Mouse (Mus musculus): ENCODE measurements at regions not wholly inside any gene's neighbourhood (a gene's known extent, or its start where the extent isn't known, plus 50 kb on each side); places are given as distances from the start of the nearest gene placed in this dataset.

GRCm38 (mm10) chr6:14298167-14298566 lies 426.8 kb upstream of the 2610001J05Rik start:
- no peak for DNase-seq
- intact Hi-C loops (cut with DNase I; ENCODE audit: low total_unique reads), result no loop called here

GRCm38 (mm10) chr6:14297428-14297827 lies 426.1 kb upstream of the 2610001J05Rik start:
- intact Hi-C loops (cut with DNase I; ENCODE audit: low total_unique reads), result no loop called here
- no peak for DNase-seq

- intact Hi-C loops (cut with DNase I; ENCODE audit: low total_unique reads), result no loop called here
- DNase-seq, result no peak
These were observed 419.5 kb upstream of the 2610001J05Rik start for GRCm38 (mm10) chr6:14290843-14291242.

- no peak for DNase-seq
- intact Hi-C loops (cut with DNase I; ENCODE audit: low total_unique reads), result no loop called here
These were observed 410.2 kb upstream of the 2610001J05Rik start for GRCm38 (mm10) chr6:14281476-14281875.

GRCm38 (mm10) chr6:14261941-14262340 lies 390.6 kb upstream of the 2610001J05Rik start:
- no peak for DNase-seq
- intact Hi-C loops (cut with DNase I; ENCODE audit: low total_unique reads), result no loop called here

GRCm38 (mm10) chr6:14240331-14240730 lies 369.0 kb upstream of the 2610001J05Rik start:
- intact Hi-C loops (cut with DNase I; ENCODE audit: low total_unique reads), result no loop called here
- no peak for DNase-seq

GRCm38 (mm10) chr6:14239151-14239550 lies 367.8 kb upstream of the 2610001J05Rik start:
- DNase-seq, result no peak
- intact Hi-C loops (cut with DNase I; ENCODE audit: low total_unique reads), result no loop called here

- intact Hi-C loops (cut with DNase I; ENCODE audit: low total_unique reads), result no loop called here
- DNase-seq, result no peak
These were observed 359.5 kb upstream of the 2610001J05Rik start for GRCm38 (mm10) chr6:14230823-14231222.

GRCm38 (mm10) chr6:14207509-14207908 lies 336.2 kb upstream of the 2610001J05Rik start:
- intact Hi-C loops (cut with DNase I; ENCODE audit: low total_unique reads), result no loop called here
- peak; percentile 10 for DNase-seq

GRCm38 (mm10) chr6:14197107-14197506 lies 325.8 kb upstream of the 2610001J05Rik start:
- intact Hi-C loops (cut with DNase I; ENCODE audit: low total_unique reads), result no loop called here
- DNase-seq, result no peak

GRCm38 (mm10) chr6:14195351-14195750 lies 324.0 kb upstream of the 2610001J05Rik start:
- intact Hi-C loops (cut with DNase I; ENCODE audit: low total_unique reads), result no loop called here

GRCm38 (mm10) chr6:14191387-14192023 lies 320.2 kb upstream of the 2610001J05Rik start:
- no peak for DNase-seq
- intact Hi-C loops (cut with DNase I; ENCODE audit: low total_unique reads), result no loop called here

More at GRCm38 (mm10) chr6:14195351-14195750, 324.0 kb upstream of the 2610001J05Rik start:
- no peak for DNase-seq

- intact Hi-C loops (cut with DNase I; ENCODE audit: low total_unique reads), result no loop called here
- no peak for DNase-seq
These were observed 314.7 kb upstream of the 2610001J05Rik start for GRCm38 (mm10) chr6:14185921-14186420.

- intact Hi-C loops (cut with DNase I; ENCODE audit: low total_unique reads), result no loop called here
- DNase-seq, result no peak
These were observed 276.1 kb upstream of the 2610001J05Rik start for GRCm38 (mm10) chr6:14147370-14147769.

- intact Hi-C loops (cut with DNase I; ENCODE audit: low total_unique reads), result no loop called here
- DNase-seq, result no peak
These were observed 275.1 kb upstream of the 2610001J05Rik start for GRCm38 (mm10) chr6:14146394-14146793.

- intact Hi-C loops (cut with DNase I; ENCODE audit: low total_unique reads), result no loop called here
These were observed 270.9 kb upstream of the 2610001J05Rik start for GRCm38 (mm10) chr6:14142107-14142751.

GRCm38 (mm10) chr6:14130392-14131144 lies 259.2 kb upstream of the 2610001J05Rik start:
- no peak for DNase-seq
- intact Hi-C loops (cut with DNase I; ENCODE audit: low total_unique reads), result no loop called here

More at GRCm38 (mm10) chr6:14142107-14142751, 270.9 kb upstream of the 2610001J05Rik start:
- DNase-seq, result no peak

GRCm38 (mm10) chr6:14129394-14129793 lies 258.1 kb upstream of the 2610001J05Rik start:
- no peak for DNase-seq
- intact Hi-C loops (cut with DNase I; ENCODE audit: low total_unique reads), result no loop called here

- intact Hi-C loops (cut with DNase I; ENCODE audit: low total_unique reads), result no loop called here
- DNase-seq, result no peak
These were observed 251.0 kb upstream of the 2610001J05Rik start for GRCm38 (mm10) chr6:14122311-14122710.

- intact Hi-C loops (cut with DNase I; ENCODE audit: low total_unique reads), result no loop called here
- DNase-seq, result no peak
These were observed 250.2 kb upstream of the 2610001J05Rik start for GRCm38 (mm10) chr6:14121479-14121878.

Measured in gastrocnemius, postnatal 14 days (tissue).